Mouse (Mus musculus): ENCODE measurements around the gene Emp2.
A peak's percentile ranks its signal among the peaks of the same experiment; 100 is the strongest.

- TF ChIP-seq CTCF (IDR thresholded peaks at IDR 0.05; ENCODE audit: borderline replicate concordance, insufficient read depth, low read length) (0 out of 2 replicates have a peak, but pooled peaks have one; percentile 17), POLR2A (IDR thresholded peaks at IDR 0.05; ENCODE audit: low read depth, low read length) (no peak)
Observed at GRCm38 (mm10) chr16:10313226-10313625, 542 bp downstream of the Emp2 start.

Data from embryonic fibroblast, embryonic 13.5 days (primary cell).